In the genomic region with DNA sequence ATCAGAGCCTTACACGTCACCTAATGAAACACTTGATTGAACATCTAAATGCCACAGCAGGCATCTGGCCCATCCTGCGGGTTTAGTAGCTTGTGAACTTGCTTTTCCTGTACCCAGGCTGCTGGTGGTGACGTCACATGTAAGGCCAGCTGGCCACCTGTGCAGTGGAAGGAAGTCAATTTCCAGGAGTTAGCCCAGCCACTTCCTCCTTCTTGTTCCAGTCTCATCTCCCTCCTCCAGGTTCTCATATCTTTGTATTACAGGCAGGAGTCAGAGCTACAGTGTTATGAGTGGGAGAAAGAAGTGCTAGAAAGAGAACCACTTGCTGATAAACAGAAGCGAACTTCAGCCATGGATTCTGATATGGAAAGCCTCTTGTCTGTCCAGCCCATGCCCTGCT, we compare ENCODE assay signal across 23 mouse cellular contexts. TPM values are rescaled to one million over a fixed set of nuclear protein-coding genes. Genes with fewer than 3 reads are reported as not detected.
DNase-seq lines count a peak whose midpoint lies in the region; ATAC-seq and TF ChIP-seq lines count a peak whose summit lies in the region.
"Had no signal": no experiment of that assay in that cellular context is flagged by ENCODE, and none has a peak within 500 bp of the region (broad histone marks: within the 10 kb centered on the region; RNA-seq: fewer than 3 reads in every experiment).

No protein-coding gene starts in this region.

- no peaks in the 10 kb centered on the region for H3K36me3 ChIP-seq in intestine, embryonic 14.5 days (ENCODE audit: control insufficient read depth, insufficient read depth, low read length)
- no peaks in the 10 kb centered on the region for H3K36me3 ChIP-seq in intestine, embryonic 15.5 days
- peaks cover 0 to 6% of the 10 kb centered on the region in 2 experiments; a peak in 2 of 4 replicates for H3K36me3 ChIP-seq in MEL (ENCODE audit: control insufficient read depth in 1 of 2, insufficient read depth in 2 of 2, low read length in 2 of 2)
- no peaks in the 10 kb centered on the region for H3K36me3 ChIP-seq in liver, embryonic 11.5 days (ENCODE audit: control insufficient read depth, insufficient read depth, low read length)
- H3K36me3 ChIP-seq: embryonic facial prominence, embryonic 12.5 days; hindbrain, embryonic 13.5 days; liver, embryonic 13.5 days; midbrain, embryonic 10.5 days had no signal

- TF ChIP-seq POLR2A in MEL (IDR thresholded peaks at IDR 0.05; ENCODE audit: control insufficient read depth in 1 of 2, insufficient read depth in 1 of 2, low read depth in 1 of 2, low read length in 2 of 2, poor library complexity in 1 of 2), result no peak

- no peak for TF ChIP-seq RAD21 in MEL (IDR thresholded peaks at IDR 0.05; ENCODE audit: low read depth, low read length)

- H3K4me1 ChIP-seq in intestine, embryonic 14.5 days (replicated peaks; ENCODE audit: control insufficient read depth, insufficient read depth, low read length), result no peaks in the 10 kb centered on the region
- H3K4me1 ChIP-seq in intestine, embryonic 15.5 days (replicated peaks), result no peaks in the 10 kb centered on the region
- peaks cover 0 to 17% of the 10 kb centered on the region in 2 experiments; a peak in 3 of 4 replicates for H3K4me1 ChIP-seq in MEL (ENCODE audit: control insufficient read depth in 1 of 2, insufficient read depth in 2 of 2, low read length in 2 of 2)
- no peaks in the 10 kb centered on the region for H3K4me1 ChIP-seq in liver, embryonic 11.5 days (replicated peaks; ENCODE audit: control insufficient read depth, insufficient read depth, low read length)
- H3K4me1 ChIP-seq: embryonic facial prominence, embryonic 12.5 days; hindbrain, embryonic 13.5 days; liver, embryonic 13.5 days; midbrain, embryonic 10.5 days had no signal

- no peak for ATAC-seq in intestine, embryonic 14.5 days (replicated peaks; ENCODE audit: low FRiP score, low TSS enrichment, low read depth)
- ATAC-seq in intestine, embryonic 15.5 days, result no peak
- peak; percentile 29 for ATAC-seq in inflammation-experienced regulatory T-cells, adult 6 months
- no peak for ATAC-seq in liver, embryonic 11.5 days (replicated peaks; ENCODE audit: low FRiP score)
- ATAC-seq: forebrain, postnatal 0 days had no signal

- DNase-seq in intestine, embryonic 14.5 days (ENCODE audit: low spot score), result peak; percentile 47
- peak; percentile 78 for DNase-seq in MEL (ENCODE audit: low read depth, low spot score)
- DNase-seq in thymus, postnatal 25 days, result peak; percentile 24
- no peak for DNase-seq in testis, postnatal 10 days (ENCODE audit: low spot score)
- DNase-seq in liver, embryonic 11.5 days (ENCODE audit: low spot score), result no peak
- DNase-seq in neural tube, embryonic 10.5 days (ENCODE audit: extremely low spot score, low spot score), result no peak
- DNase-seq: adrenal gland, postnatal 14 days; cerebellum, adult 18-20 months; cerebellum, postnatal 36 days; forebrain, postnatal 0 days; gastrocnemius, adult 2 months; kidney, adult 2 months; kidney, postnatal 25 days; liver, embryonic 13.5 days; lung, postnatal 14 days; retina, postnatal 1 day had no signal

- no peak for TF ChIP-seq CTCF in MEL (IDR thresholded peaks at IDR 0.05 in 2 of 3, conservative IDR thresholded peaks at IDR 0.05 in 1 of 3; ENCODE audit: control insufficient read depth in 1 of 3, insufficient read depth in 1 of 3, low read depth in 2 of 3, low read length in 3 of 3, poor library complexity in 1 of 3, severe bottlenecking in 1 of 3)

- no peaks in the 10 kb centered on the region for H3K27me3 ChIP-seq in intestine, embryonic 14.5 days (replicated peaks; ENCODE audit: control insufficient read depth, insufficient read depth, low read length)
- no peaks in the 10 kb centered on the region for H3K27me3 ChIP-seq in intestine, embryonic 15.5 days (replicated peaks)
- no peaks in the 10 kb centered on the region for H3K27me3 ChIP-seq in MEL (ENCODE audit: control insufficient read depth in 1 of 2, insufficient read depth in 2 of 2, low read length in 2 of 2)
- H3K27me3 ChIP-seq in liver, embryonic 11.5 days (replicated peaks; ENCODE audit: control insufficient read depth, insufficient read depth, low read length), result no peaks in the 10 kb centered on the region
- H3K27me3 ChIP-seq: embryonic facial prominence, embryonic 12.5 days; hindbrain, embryonic 13.5 days; liver, embryonic 13.5 days had no signal

- peak; percentile 83 to 90 for TF ChIP-seq EP300 in MEL (IDR thresholded peaks at IDR 0.05; ENCODE audit: low read depth in 1 of 2, low read length in 2 of 2)

- no peaks in the 10 kb centered on the region for H3K79me2 ChIP-seq in MEL (ENCODE audit: control insufficient read depth, insufficient read depth, low read length, poor library complexity)

- H3K4me3 ChIP-seq in intestine, embryonic 14.5 days (ENCODE audit: low read depth, low read length), result no peak overlapping the region
- no peak overlapping the region for H3K4me3 ChIP-seq in intestine, embryonic 15.5 days (replicated peaks)
- no peak overlapping the region for H3K4me3 ChIP-seq in MEL (ENCODE audit: control insufficient read depth in 1 of 2, insufficient read depth in 1 of 2, low read depth in 2 of 2, low read length in 2 of 2)
- H3K4me3 ChIP-seq in liver, embryonic 11.5 days (ENCODE audit: low read depth, low read length), result no peak overlapping the region
- H3K4me3 ChIP-seq: embryonic facial prominence, embryonic 12.5 days; gastrocnemius, adult 2 months; heart, adult 2 months; hindbrain, embryonic 13.5 days; left cerebral cortex, adult 2 months; liver, embryonic 13.5 days; midbrain, embryonic 10.5 days had no signal

- H3K27ac ChIP-seq in intestine, embryonic 14.5 days (ENCODE audit: low read depth), result no peak overlapping the region
- no peak overlapping the region for H3K27ac ChIP-seq in intestine, embryonic 15.5 days
- H3K27ac ChIP-seq in MEL (ENCODE audit: control insufficient read depth, low read depth, low read length), result no peak overlapping the region
- H3K27ac ChIP-seq in liver, embryonic 11.5 days (ENCODE audit: low read depth, low read length), result no peak overlapping the region
- H3K27ac ChIP-seq: embryonic facial prominence, embryonic 12.5 days; gastrocnemius, adult 2 months; heart, adult 2 months; hindbrain, embryonic 13.5 days; left cerebral cortex, adult 2 months; liver, embryonic 13.5 days; midbrain, embryonic 10.5 days had no signal

- H3K9me3 ChIP-seq in intestine, embryonic 14.5 days (ENCODE audit: control insufficient read depth, low read length), result no peaks in the 10 kb centered on the region
- no peaks in the 10 kb centered on the region for H3K9me3 ChIP-seq in intestine, embryonic 15.5 days
- no peaks in the 10 kb centered on the region for H3K9me3 ChIP-seq in MEL (replicated peaks; ENCODE audit: insufficient read depth, low read length)
- no peaks in the 10 kb centered on the region for H3K9me3 ChIP-seq in liver, embryonic 11.5 days (ENCODE audit: control insufficient read depth, low read length)
- H3K9me3 ChIP-seq: embryonic facial prominence, embryonic 12.5 days; hindbrain, embryonic 13.5 days; liver, embryonic 13.5 days; midbrain, embryonic 10.5 days had no signal

- no peak overlapping the region for H3K4me2 ChIP-seq in intestine, embryonic 14.5 days (ENCODE audit: low read length)
- H3K4me2 ChIP-seq in intestine, embryonic 15.5 days (replicated peaks), result no peak overlapping the region
- H3K4me2 ChIP-seq in liver, embryonic 11.5 days, result no peak overlapping the region
- H3K4me2 ChIP-seq: embryonic facial prominence, embryonic 12.5 days; hindbrain, embryonic 13.5 days; liver, embryonic 13.5 days had no signal

- H3K9ac ChIP-seq in intestine, embryonic 14.5 days (ENCODE audit: low read length), result no peak overlapping the region
- no peak overlapping the region for H3K9ac ChIP-seq in intestine, embryonic 15.5 days
- H3K9ac ChIP-seq in MEL (ENCODE audit: control insufficient read depth, low read depth, low read length, poor library complexity, severe bottlenecking), result no peak overlapping the region
- H3K9ac ChIP-seq in liver, embryonic 11.5 days (ENCODE audit: low read depth, low read length), result no peak overlapping the region
- H3K9ac ChIP-seq: embryonic facial prominence, embryonic 12.5 days; forebrain, postnatal 0 days; hindbrain, embryonic 13.5 days; liver, embryonic 13.5 days had no signal

- WGBS in intestine, embryonic 14.5 days, result 66% methylated on average over 4 of the region's 4 CpGs
- 54% methylated on average over 4 of the region's 4 CpGs for WGBS in intestine, embryonic 15.5 days
- WGBS in liver, embryonic 11.5 days, result 49% methylated on average over 4 of the region's 4 CpGs

TF ChIP-seq in MEL, 35 proteins besides CTCF, POLR2A, EP300 and RAD21:
- TF ChIP-seq ETS1 (IDR thresholded peaks at IDR 0.05; ENCODE audit: low read depth, low read length) (peak; percentile 79), CHD2 (IDR thresholded peaks at IDR 0.05; ENCODE audit: low read length) (no peak), TCF12 (IDR thresholded peaks at IDR 0.05; ENCODE audit: low read depth, low read length) (peak; percentile 83), GATA1 (IDR thresholded peaks at IDR 0.05; ENCODE audit: low read depth, low read length) (peak; percentile 79), E2F4 (IDR thresholded peaks at IDR 0.05; ENCODE audit: borderline replicate concordance, low read depth, low read length) (no peak), MXI1 (IDR thresholded peaks at IDR 0.05; ENCODE audit: low read depth, low read length) (no peak), UBTF (IDR thresholded peaks at IDR 0.05; ENCODE audit: borderline replicate concordance, insufficient read depth, low read depth, low read length) (no peak), TAL1 (IDR thresholded peaks at IDR 0.05; ENCODE audit: low read length) (peak; percentile 88), JUND (IDR thresholded peaks at IDR 0.05; ENCODE audit: low read depth, low read length) (peak; percentile 65; the same call in 1 of the 2 replicates), MAFK (IDR thresholded peaks at IDR 0.05; ENCODE audit: borderline replicate concordance, low read depth, low read length) (no peak)

RNA-seq across cellular contexts. Expression of a gene that starts 56.2 kb away (rescaled TPM):
- polyA plus RNA-seq in intestine, embryonic 14.5 days (2014; fragmentation: Nextera tagmentation; extraction: Ambion mirVana), result 5.6 and 6.7 TPM in 2 replicates
- polyA plus RNA-seq in intestine, embryonic 15.5 days (2015; fragmentation: Nextera tagmentation; extraction: Ambion mirVana), result 4.8 and 5.5 TPM in 2 replicates
- total RNA-seq in MEL (2012; rRNA removed), result 0.10 and 0.12 TPM in 2 replicates
- polyA plus RNA-seq in MEL (2012; ENCODE audit: insufficient read depth in 1 of 2, insufficient read length in 2 of 2, low read depth in 1 of 2, low replicate concordance in 2 of 2, missing spikeins in 1 of 2), result under 1 TPM in 1 of 2 experiments, not detected in 1; 0.21 TPM
- 10 to 100 TPM in 2 of 3 experiments, 1 to 10 TPM in 1; 9.7 to 14.2 (median 11.4) TPM for polyA plus RNA-seq in inflammation-experienced regulatory T-cells, adult 6 months (2017; shearing (Covaris generic))
- polyA plus RNA-seq in liver, embryonic 11.5 days (2014; fragmentation: Nextera tagmentation; extraction: Ambion mirVana), result 2.1 and 2.9 TPM in 2 replicates

Comparison
In these comparisons a context has a peak if more than half of its experiments do, and no peak if none do; other contexts are left out.
1. DNase-seq: peak in intestine, embryonic 14.5 days (single experiment), MEL (single experiment) and thymus, postnatal 25 days (single experiment); none in testis, postnatal 10 days (single experiment), liver, embryonic 11.5 days (single experiment) and neural tube, embryonic 10.5 days (single experiment).